Mouse (Mus musculus): ENCODE measurements at regions not wholly inside any gene's neighbourhood (a gene's known extent, or its start where the extent isn't known, plus 50 kb on each side); places are given as distances from the start of the nearest gene placed in this dataset.

DNA sequence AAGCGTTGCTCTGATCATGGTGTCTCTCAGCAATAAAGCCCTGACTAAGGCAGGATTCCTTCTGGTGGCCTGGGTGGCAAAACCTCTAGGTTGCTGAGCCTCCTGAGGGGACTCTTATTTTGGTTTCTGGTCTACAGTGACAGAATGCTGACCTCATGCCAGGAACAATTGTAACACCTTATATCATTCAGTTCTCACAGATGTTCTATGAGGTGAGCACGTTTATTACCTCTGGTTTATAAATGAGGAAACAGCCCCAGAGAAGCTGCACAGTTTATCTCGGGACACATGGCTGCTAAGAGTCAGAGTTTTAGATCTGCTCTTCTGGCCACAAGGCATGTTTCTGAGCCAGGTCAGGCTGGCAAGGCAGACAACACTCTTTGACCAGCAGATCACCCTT is 324.3 kb downstream of the Bcl11a start:
- H3K27ac ChIP-seq (ENCODE audit: low read depth, low read length), result no peak overlapping the region
- ATAC-seq (ENCODE audit: low FRiP score) (no peak), DNase-seq (ENCODE audit: low spot score) (no peak)
- H3K36me3 ChIP-seq (ENCODE audit: insufficient read depth, low read length), result no peaks in the 10 kb centered on the region
- no peak overlapping the region for H3K4me2 ChIP-seq (ENCODE audit: low read depth, low read length, poor library complexity, severe bottlenecking)
- H3K4me3 ChIP-seq (ENCODE audit: low read depth, low read length), result no peak overlapping the region
- 61% methylated on average over 3 of the region's 3 CpGs for WGBS
- no peaks in the 10 kb centered on the region for H3K9me3 ChIP-seq (ENCODE audit: low read length)
- H3K27me3 ChIP-seq (ENCODE audit: insufficient read depth, low read length), result no peaks in the 10 kb centered on the region
- H3K4me1 ChIP-seq (ENCODE audit: insufficient read depth, low read length), result no peaks in the 10 kb centered on the region
- TF ChIP-seq CTCF (IDR thresholded peaks at IDR 0.05), result no peak
- H3K9ac ChIP-seq (replicated peaks; ENCODE audit: low read length, poor library complexity, severe bottlenecking), result no peak overlapping the region

DNA sequence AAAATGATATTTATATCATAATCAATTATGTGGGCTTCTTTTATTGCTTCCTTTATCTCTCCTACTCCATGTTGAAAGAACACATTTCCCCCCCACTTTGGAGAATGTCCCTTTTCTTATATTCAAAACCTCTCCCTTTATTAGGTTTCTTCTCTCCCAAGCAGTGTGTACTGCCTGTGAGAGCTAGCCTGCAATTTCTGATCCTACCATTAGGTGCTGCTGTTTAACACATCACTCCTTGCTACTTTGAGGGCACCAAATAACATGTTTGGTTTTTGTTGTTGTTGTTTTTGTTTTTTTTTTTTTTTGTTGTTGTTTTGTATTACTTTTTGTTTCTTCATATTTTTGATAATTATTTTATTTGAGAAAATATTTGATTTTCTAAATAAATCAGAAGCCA is 336.9 kb downstream of the Bcl11a start:
- Histone ChIP-seq H3K4me2 (ENCODE audit: low read depth, low read length, poor library complexity, severe bottlenecking) (no peak overlapping the region), H3K27ac (ENCODE audit: low read depth, low read length) (no peak overlapping the region), H3K9ac (replicated peaks; ENCODE audit: low read length, poor library complexity, severe bottlenecking) (no peak overlapping the region), H3K9me3 (ENCODE audit: low read length) (no peaks in the 10 kb centered on the region), H3K27me3 (ENCODE audit: insufficient read depth, low read length) (no peaks in the 10 kb centered on the region), H3K36me3 (ENCODE audit: insufficient read depth, low read length) (no peaks in the 10 kb centered on the region), H3K4me3 (ENCODE audit: low read depth, low read length) (no peak overlapping the region), H3K4me1 (ENCODE audit: insufficient read depth, low read length) (no peaks in the 10 kb centered on the region)
- ATAC-seq (ENCODE audit: low FRiP score) (no peak), DNase-seq (ENCODE audit: low spot score) (no peak)
- peak; percentile 56 for TF ChIP-seq CTCF (IDR thresholded peaks at IDR 0.05)

- Histone ChIP-seq H3K9me3 (ENCODE audit: low read length) (no peaks in the 10 kb centered on the region), H3K4me2 (ENCODE audit: low read depth, low read length, poor library complexity, severe bottlenecking) (no peak overlapping the region), H3K36me3 (ENCODE audit: insufficient read depth, low read length) (no peaks in the 10 kb centered on the region), H3K4me3 (ENCODE audit: low read depth, low read length) (no peak overlapping the region), H3K4me1 (ENCODE audit: insufficient read depth, low read length) (no peaks in the 10 kb centered on the region), H3K9ac (replicated peaks; ENCODE audit: low read length, poor library complexity, severe bottlenecking) (no peak overlapping the region), H3K27me3 (ENCODE audit: insufficient read depth, low read length) (no peaks in the 10 kb centered on the region), H3K27ac (ENCODE audit: low read depth, low read length) (no peak overlapping the region)
- ATAC-seq (ENCODE audit: low FRiP score) (no peak), DNase-seq (ENCODE audit: low spot score) (peak; percentile 46)
- WGBS, result 67% methylated on average over 10 of the region's 10 CpGs
- TF ChIP-seq CTCF (IDR thresholded peaks at IDR 0.05), result no peak
These were observed 344.4 kb downstream of the Bcl11a start for GRCm38 (mm10) chr11:24422066-24422775.

- no peak for TF ChIP-seq CTCF (IDR thresholded peaks at IDR 0.05)
- Histone ChIP-seq H3K27me3 (ENCODE audit: insufficient read depth, low read length) (no peaks in the 10 kb centered on the region), H3K9me3 (ENCODE audit: low read length) (no peaks in the 10 kb centered on the region), H3K36me3 (ENCODE audit: insufficient read depth, low read length) (no peaks in the 10 kb centered on the region), H3K4me2 (ENCODE audit: low read depth, low read length, poor library complexity, severe bottlenecking) (no peak overlapping the region), H3K4me1 (ENCODE audit: insufficient read depth, low read length) (no peaks in the 10 kb centered on the region), H3K4me3 (ENCODE audit: low read depth, low read length) (no peak overlapping the region), H3K27ac (ENCODE audit: low read depth, low read length) (no peak overlapping the region), H3K9ac (replicated peaks; ENCODE audit: low read length, poor library complexity, severe bottlenecking) (no peak overlapping the region)
- no peak for DNase-seq (ENCODE audit: low spot score)
- WGBS, result 87% methylated on average over 6 of the region's 6 CpGs
- no peak for ATAC-seq (ENCODE audit: low FRiP score)
These were observed 345.4 kb downstream of the Bcl11a start for GRCm38 (mm10) chr11:24423278-24423677.

DNA sequence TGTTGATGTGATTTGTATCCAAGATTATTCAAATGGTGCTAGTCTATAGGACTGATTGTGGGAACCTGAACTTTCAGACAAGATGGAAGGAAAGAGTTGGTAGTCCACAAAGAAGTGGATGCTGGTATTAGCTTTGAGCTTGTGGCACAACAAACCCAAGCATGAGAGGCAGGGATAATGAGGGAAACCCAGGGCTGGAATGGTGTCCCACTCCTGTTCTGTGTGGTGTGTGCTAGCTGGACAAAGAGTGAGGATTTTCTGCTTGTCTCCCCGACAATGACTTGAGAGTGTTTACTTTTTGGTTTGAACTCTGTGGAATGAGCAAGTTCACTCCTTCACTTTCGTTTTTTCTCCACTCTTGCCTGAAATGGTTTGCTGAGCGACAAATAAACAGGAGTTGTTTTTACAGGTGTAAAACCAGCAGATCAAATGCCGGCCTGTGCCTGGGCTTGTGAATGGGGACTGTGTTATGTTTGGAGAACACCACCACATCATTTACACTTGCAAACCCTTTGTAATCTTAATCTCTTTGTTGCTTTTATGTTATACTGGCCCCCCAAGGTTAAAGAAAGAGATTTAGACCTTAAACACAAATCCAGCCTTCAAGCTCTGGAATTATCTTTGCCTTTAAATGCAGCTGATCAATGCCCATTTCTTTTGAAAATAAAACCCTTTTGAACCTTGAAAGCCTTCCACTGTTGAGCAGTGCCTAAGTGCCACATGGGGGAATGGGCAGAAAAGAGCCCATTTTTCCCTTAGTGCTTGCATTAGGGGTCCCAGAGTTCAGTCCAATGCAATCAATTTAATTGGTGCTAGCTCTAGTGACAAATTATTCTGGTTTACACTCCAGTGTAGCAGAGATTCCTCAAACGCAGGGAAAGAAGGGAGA is 349.4 kb downstream of the Bcl11a start:
- DNase-seq (ENCODE audit: low spot score) (no peak), ATAC-seq (ENCODE audit: low FRiP score) (no peak)
- H3K27me3 ChIP-seq (ENCODE audit: insufficient read depth, low read length), result no peaks in the 10 kb centered on the region
- TF ChIP-seq CTCF (IDR thresholded peaks at IDR 0.05), result no peak
- H3K9ac ChIP-seq (replicated peaks; ENCODE audit: low read length, poor library complexity, severe bottlenecking), result no peak overlapping the region
- H3K4me1 ChIP-seq (ENCODE audit: insufficient read depth, low read length), result no peaks in the 10 kb centered on the region
- H3K9me3 ChIP-seq (ENCODE audit: low read length), result no peaks in the 10 kb centered on the region
- H3K4me2 ChIP-seq (ENCODE audit: low read depth, low read length, poor library complexity, severe bottlenecking), result no peak overlapping the region
- no peak overlapping the region for H3K27ac ChIP-seq (ENCODE audit: low read depth, low read length)
- WGBS, result 11% methylated on average over 5 of the region's 5 CpGs
- H3K4me3 ChIP-seq (ENCODE audit: low read depth, low read length), result no peak overlapping the region
- H3K36me3 ChIP-seq (ENCODE audit: insufficient read depth, low read length), result no peaks in the 10 kb centered on the region

- Histone ChIP-seq H3K4me3 (ENCODE audit: low read depth, low read length) (no peak overlapping the region), H3K9ac (replicated peaks; ENCODE audit: low read length, poor library complexity, severe bottlenecking) (no peak overlapping the region), H3K27me3 (ENCODE audit: insufficient read depth, low read length) (no peaks in the 10 kb centered on the region), H3K27ac (ENCODE audit: low read depth, low read length) (no peak overlapping the region), H3K4me2 (ENCODE audit: low read depth, low read length, poor library complexity, severe bottlenecking) (no peak overlapping the region), H3K9me3 (ENCODE audit: low read length) (no peaks in the 10 kb centered on the region), H3K36me3 (ENCODE audit: insufficient read depth, low read length) (no peaks in the 10 kb centered on the region), H3K4me1 (ENCODE audit: insufficient read depth, low read length) (no peaks in the 10 kb centered on the region)
- TF ChIP-seq CTCF (IDR thresholded peaks at IDR 0.05), result peak; percentile 15; the same call in 1 of the 2 replicates
- DNase-seq (ENCODE audit: low spot score) (no peak), ATAC-seq (ENCODE audit: low FRiP score) (no peak)
- WGBS, result 74% methylated on average over 1 of the region's 1 CpGs
These were observed 370.8 kb downstream of the Bcl11a start for GRCm38 (mm10) chr11:24448608-24449007.
